Mouse (Mus musculus) heart, embryonic 13.5 days (tissue): ENCODE data around the gene Tbk1. TPM values are rescaled to one million over a fixed set of nuclear protein-coding genes. Genes with fewer than 3 reads are reported as not detected.

Experiments
- ATAC-seq: fragments of 200-750 bp; cut with Nextera tagmentation; 2 replicates; pipeline ENCODE4 v1.8.0; 2017; ENCODE audit warnings: moderate TSS enrichment; ENCODE audit not compliant: insufficient number of reproducible peaks, low FRiP score, low TSS enrichment; ENCODE audit errors: extremely low read depth
- H3K27ac ChIP-seq: fragments of 300-500 bp; sonication (generic); replicated peaks from 2 replicates; pipeline ENCODE4 v1.5.1; 2015; ENCODE audit warnings: moderate library complexity, mild to moderate bottlenecking, inconsistent platforms
- H3K27me3 ChIP-seq: fragments of 300-500 bp; sonication (generic); replicated peaks from 2 replicates; pipeline ENCODE4 v1.6.1; 2015; ENCODE audit warnings: mild to moderate bottlenecking, inconsistent platforms
- H3K36me3 ChIP-seq: fragments of 300-500 bp; sonication (generic); 2 replicates; pipeline ENCODE4 v1.6.1; 2015; ENCODE audit warnings: mild to moderate bottlenecking, inconsistent platforms
- H3K4me1 ChIP-seq: fragments of 300-500 bp; sonication (generic); 2 replicates; pipeline ENCODE4 v1.6.1; 2015; ENCODE audit warnings: inconsistent platforms
- H3K4me2 ChIP-seq: fragments of 300-500 bp; sonication (generic); 2 replicates; pipeline ENCODE4 v1.6.1; 2015; ENCODE audit warnings: inconsistent platforms, mild to moderate bottlenecking, moderate library complexity
- H3K4me3 ChIP-seq: fragments of 300-500 bp; sonication (generic); 2 replicates; pipeline ENCODE4 v1.5.1; 2015; ENCODE audit warnings: moderate library complexity, mild to moderate bottlenecking, inconsistent platforms
- H3K9ac ChIP-seq: fragments of 300-500 bp; sonication (generic); 2 replicates; pipeline ENCODE4 v1.6.1; 2015; ENCODE audit warnings: inconsistent platforms, mild to moderate bottlenecking, moderate library complexity
- H3K9me3 ChIP-seq: fragments of 300-500 bp; sonication (generic); 2 replicates; pipeline ENCODE4 v1.6.1; 2016; ENCODE audit warnings: inconsistent platforms
- WGBS: fragments of 180-500 bp; shearing (Covaris S2); methylation state at CpG from one replicate; pipeline ENCODE4 v1.1.7; 2015; ENCODE audit warnings: mixed read lengths; 5-methylcytosine and 5-hydroxymethylcytosine counted together
- polyA plus RNA-seq: library from polyadenylated mRNA; unstranded; fragments of >200 nt; fragmentation: Nextera tagmentation; extraction: Ambion mirVana; gene quantifications from 2 replicates; pipeline ENCODE4 v1.2.1, GENCODE M21; 2015

Gene Tbk1
- polyA plus RNA-seq, 1 experiment from 2014 or later, result 21.8 TPM

GRCm38 (mm10) chr10:121587371-121587840, 819 bp upstream of the Tbk1 start:
- Histone ChIP-seq H3K4me2 (peak overlapping the region; percentile 83), H3K9ac (peak overlapping the region; percentile 96), H3K4me3 (peak overlapping the region; percentile 91), H3K27me3 (no peaks in the 10 kb centered on the region), H3K9me3 (no peaks in the 10 kb centered on the region), H3K36me3 (peaks cover 50% of the 10 kb centered on the region), H3K4me1 (peaks cover 20% of the 10 kb centered on the region), H3K27ac (peak overlapping the region; percentile 84)
- 59% methylated on average over 6 of the region's 6 CpGs for WGBS
- no peak for ATAC-seq

- no peak for ATAC-seq
- Histone ChIP-seq H3K9me3 (no peaks in the 10 kb centered on the region), H3K27ac (peak overlapping the region; percentile 84), H3K36me3 (peaks cover 50% of the 10 kb centered on the region), H3K4me1 (peaks cover 23% of the 10 kb centered on the region), H3K9ac (peak overlapping the region; percentile 96), H3K27me3 (no peaks in the 10 kb centered on the region), H3K4me2 (peak overlapping the region; percentile 83), H3K4me3 (peak overlapping the region; percentile 91)
- WGBS, result 3% methylated on average over 32 of the region's 48 CpGs
These were observed 570 bp downstream of the Tbk1 start for GRCm38 (mm10) chr10:121585791-121586642.

GRCm38 (mm10) chr10:121585056-121585790, 1.4 kb downstream of the Tbk1 start:
- ATAC-seq, result no peak
- 78% methylated on average over 20 of the region's 20 CpGs for WGBS
- no peaks in the 10 kb centered on the region for H3K9me3 ChIP-seq
- H3K4me1 ChIP-seq, result peaks cover 23% of the 10 kb centered on the region
- peak overlapping the region; percentile 91 for H3K4me3 ChIP-seq
- peak overlapping the region; percentile 96 for H3K9ac ChIP-seq
- H3K36me3 ChIP-seq, result peaks cover 52% of the 10 kb centered on the region
- no peaks in the 10 kb centered on the region for H3K27me3 ChIP-seq
- no peak overlapping the region; the same call in 1 of the 2 replicates for H3K27ac ChIP-seq
- H3K4me2 ChIP-seq, result peak overlapping the region; percentile 83

GRCm38 (mm10) chr10:121584033-121584432, 2.6 kb downstream of the Tbk1 start:
- WGBS, result 88% methylated on average over 10 of the region's 10 CpGs
- Histone ChIP-seq H3K4me2 (no peak overlapping the region), H3K36me3 (peaks cover 47% of the 10 kb centered on the region), H3K4me3 (no peak overlapping the region), H3K27me3 (no peaks in the 10 kb centered on the region), H3K9ac (no peak overlapping the region), H3K27ac (no peak overlapping the region), H3K4me1 (peaks cover 23% of the 10 kb centered on the region), H3K9me3 (no peaks in the 10 kb centered on the region)
- no peak for ATAC-seq

- Histone ChIP-seq H3K9me3 (no peaks in the 10 kb centered on the region), H3K9ac (no peak overlapping the region), H3K27me3 (no peaks in the 10 kb centered on the region), H3K4me2 (no peak overlapping the region), H3K4me1 (peaks cover 23% of the 10 kb centered on the region), H3K27ac (no peak overlapping the region), H3K36me3 (peaks cover 50% of the 10 kb centered on the region), H3K4me3 (no peak overlapping the region)
- WGBS, result 95% methylated on average over 12 of the region's 12 CpGs
- ATAC-seq, result no peak
These were observed 3.6 kb downstream of the Tbk1 start for GRCm38 (mm10) chr10:121583016-121583415.

- Histone ChIP-seq H3K4me1 (peaks cover 17% of the 10 kb centered on the region), H3K9ac (no peak overlapping the region), H3K36me3 (peaks cover 57% of the 10 kb centered on the region), H3K9me3 (no peaks in the 10 kb centered on the region), H3K4me2 (no peak overlapping the region), H3K27me3 (no peaks in the 10 kb centered on the region), H3K27ac (no peak overlapping the region), H3K4me3 (no peak overlapping the region)
- no peak for ATAC-seq
- 90% methylated on average over 8 of the region's 8 CpGs for WGBS
These were observed 4.3 kb downstream of the Tbk1 start for GRCm38 (mm10) chr10:121582287-121582686.

GRCm38 (mm10) chr10:121581405-121581804, 5.2 kb downstream of the Tbk1 start:
- Histone ChIP-seq H3K36me3 (peaks cover 58% of the 10 kb centered on the region), H3K4me2 (no peak overlapping the region), H3K27ac (no peak overlapping the region), H3K9ac (no peak overlapping the region), H3K4me3 (no peak overlapping the region), H3K9me3 (no peaks in the 10 kb centered on the region), H3K4me1 (peaks cover 15% of the 10 kb centered on the region), H3K27me3 (no peaks in the 10 kb centered on the region)
- ATAC-seq, result no peak
- 84% methylated on average over 6 of the region's 6 CpGs for WGBS

GRCm38 (mm10) chr10:121580381-121580780, 6.2 kb downstream of the Tbk1 start:
- WGBS, result 97% methylated on average over 5 of the region's 5 CpGs
- Histone ChIP-seq H3K27me3 (no peaks in the 10 kb centered on the region), H3K9me3 (no peaks in the 10 kb centered on the region), H3K9ac (no peak overlapping the region), H3K4me2 (no peak overlapping the region), H3K4me1 (peaks cover 9% of the 10 kb centered on the region), H3K27ac (no peak overlapping the region), H3K36me3 (peaks cover 68% of the 10 kb centered on the region), H3K4me3 (no peak overlapping the region)
- no peak for ATAC-seq

- no peak overlapping the region for H3K4me2 ChIP-seq
- H3K27ac ChIP-seq, result no peak overlapping the region
- 82% methylated on average over 9 of the region's 9 CpGs for WGBS
- no peak overlapping the region for H3K9ac ChIP-seq
- peaks cover 64% of the 10 kb centered on the region for H3K36me3 ChIP-seq
- no peak for ATAC-seq
- no peaks in the 10 kb centered on the region for H3K9me3 ChIP-seq
- H3K4me3 ChIP-seq, result no peak overlapping the region
- no peaks in the 10 kb centered on the region for H3K27me3 ChIP-seq
- 0 out of 2 replicates have a peak, but pooled peaks cover 3% of the 10 kb centered on the region for H3K4me1 ChIP-seq
These were observed 10.2 kb downstream of the Tbk1 start for GRCm38 (mm10) chr10:121576372-121576771.

- Histone ChIP-seq H3K36me3 (peaks cover 71% of the 10 kb centered on the region), H3K4me2 (no peak overlapping the region), H3K9ac (no peak overlapping the region), H3K27me3 (no peaks in the 10 kb centered on the region), H3K27ac (no peak overlapping the region), H3K4me1 (peaks cover 18% of the 10 kb centered on the region), H3K9me3 (no peaks in the 10 kb centered on the region), H3K4me3 (no peak overlapping the region)
- WGBS, result 95% methylated on average over 22 of the region's 22 CpGs
- ATAC-seq, result no peak
These were observed 15.0 kb downstream of the Tbk1 start for GRCm38 (mm10) chr10:121571511-121572147.

GRCm38 (mm10) chr10:121571031-121571430, 15.6 kb downstream of the Tbk1 start:
- Histone ChIP-seq H3K27me3 (no peaks in the 10 kb centered on the region), H3K9me3 (no peaks in the 10 kb centered on the region), H3K4me2 (no peak overlapping the region), H3K36me3 (peaks cover 66% of the 10 kb centered on the region), H3K27ac (no peak overlapping the region), H3K9ac (no peak overlapping the region), H3K4me1 (peaks cover 18% of the 10 kb centered on the region), H3K4me3 (no peak overlapping the region)
- no peak for ATAC-seq
- 91% methylated on average over 3 of the region's 3 CpGs for WGBS
